Mouse (Mus musculus) bone marrow macrophage, adult 2 months (primary cell): ENCODE data around the gene Ankrd13a. TPM values are rescaled to one million over a fixed set of nuclear protein-coding genes. Genes with fewer than 3 reads are reported as not detected.
"Not testable (repeated sequence)": the region's sequence is repeated elsewhere in the genome, so short reads cannot be mapped to it uniquely, and the experiment has no call there.

Experiments used
- H3K27ac ChIP-seq: 2 replicates; pipeline ENCODE4 v1.5.1; 2012; ENCODE audit warnings: low read depth, low read length; ENCODE audit not compliant: insufficient read depth
- H3K4me1 ChIP-seq: 2 replicates; pipeline ENCODE4 v1.6.1; 2012; ENCODE audit warnings: low read length; ENCODE audit not compliant: control insufficient read depth, insufficient read depth
- H3K4me3 ChIP-seq: 2 replicates; pipeline ENCODE4 v1.5.1; 2012; ENCODE audit warnings: mild to moderate bottlenecking, low read length, moderate library complexity; ENCODE audit not compliant: insufficient read depth
- CTCF ChIP-seq: IDR thresholded peaks from 2 replicates; pipeline ENCODE4 v1.5.1; 2012; ENCODE audit warnings: low read depth, mild to moderate bottlenecking, low read length, moderate library complexity
- POLR2A ChIP-seq: IDR thresholded peaks from 2 replicates; pipeline ENCODE4 v1.6.1; 2012; ENCODE audit warnings: mild to moderate bottlenecking, low read depth, low read length, borderline replicate concordance
- polyA plus RNA-seq: library from polyadenylated mRNA; stranded (reverse); fragments of >200 nt; gene quantifications from 2 replicates; pipeline ENCODE4 v1.2.4, GENCODE M21; 2012; ENCODE audit not compliant: missing spikeins, insufficient read depth, insufficient read length

Ankrd13a gene
- polyA plus RNA-seq, 1 experiment: 116 TPM

GRCm38 (mm10) chr5:114851565-114852236, 77.2 kb downstream of the Ankrd13a start:
- TF ChIP-seq CTCF (no peak), POLR2A (no peak)
- Histone ChIP-seq H3K4me3 (no peak overlapping the region), H3K27ac (no peak overlapping the region), H3K4me1 (peaks cover 18% of the 10 kb centered on the region)

- H3K4me3 ChIP-seq: not testable (repeated sequence)
- H3K4me1 ChIP-seq: peaks cover 21% of the 10 kb centered on the region
- H3K27ac ChIP-seq: peak within 1 kb of the TSS; percentile 79
These were observed 78.9 kb downstream of the Ankrd13a start, which contains the start of gene 4930519G04Rik for GRCm38 (mm10) chr5:114853364-114853763. TSS of gene 4930519G04Rik (plus strand) at chr5:114853664.

Other genes with a start within 250 kb of the Ankrd13a start
- 1.5 and 1.9 TPM in 2 replicates for gene Fam222a, start 206.7 kb upstream of the Ankrd13a start, polyA plus RNA-seq
- gene Trpv4, start 116.3 kb upstream of the Ankrd13a start, polyA plus RNA-seq: 27.4 and 31.8 TPM in 2 replicates
- 336 and 371 TPM in 2 replicates for gene Gltp, start 83.7 kb upstream of the Ankrd13a start, polyA plus RNA-seq
- gene Tchp, start 66.9 kb upstream of the Ankrd13a start, polyA plus RNA-seq: 13.1 and 13.7 TPM in 2 replicates
- gene Git2, start 840 bp downstream of the Ankrd13a start, polyA plus RNA-seq: 111 and 116 TPM in 2 replicates
- 32.9 and 35.7 TPM in 2 replicates for gene 1500011B03Rik, start 48.8 kb downstream of the Ankrd13a start, polyA plus RNA-seq
- not detected in 2 replicates for gene 4930519G04Rik, start 79.0 kb downstream of the Ankrd13a start, polyA plus RNA-seq
- gene Gm9936, start 84.0 kb downstream of the Ankrd13a start, polyA plus RNA-seq: not detected in 2 replicates
- gene Oasl2, start 122.3 kb downstream of the Ankrd13a start, polyA plus RNA-seq: 359 and 380 TPM in 2 replicates
- gene Oasl1, start 148.6 kb downstream of the Ankrd13a start, polyA plus RNA-seq: 13.1 and 14.6 TPM in 2 replicates
- 24.1 and 30.3 TPM in 2 replicates for gene 2210016L21Rik, start 167.5 kb downstream of the Ankrd13a start, polyA plus RNA-seq
- gene Hnf1a, start 196.4 kb downstream of the Ankrd13a start, polyA plus RNA-seq: not detected in 2 replicates
- 60.1 and 65.2 TPM in 2 replicates for gene Sppl3, start 236.5 kb downstream of the Ankrd13a start, polyA plus RNA-seq